Mouse (Mus musculus) C2C12 (cell line): ENCODE measurements around the gene Ganc. TPM values are rescaled to one million over a fixed set of nuclear protein-coding genes. Genes with fewer than 3 reads are reported as not detected.

Source experiments
- H3K27me3 ChIP-seq: one replicate; pipeline ENCODE4 v1.6.1; 2011; ENCODE audit not compliant: control insufficient read depth, insufficient read depth, insufficient read length
- H3K36me3 ChIP-seq: one replicate; pipeline ENCODE4 v1.6.1; 2011; ENCODE audit not compliant: control insufficient read depth, insufficient read depth
- H3K4me3 ChIP-seq: one replicate; pipeline ENCODE4 v1.5.1; 2011; ENCODE audit warnings: mild to moderate bottlenecking, control low read depth; ENCODE audit not compliant: poor library complexity, insufficient read depth, severe bottlenecking
- H3K79me2 ChIP-seq: one replicate; pipeline ENCODE4 v1.6.1; 2011; ENCODE audit not compliant: control insufficient read depth, insufficient read depth
- H3K79me3 ChIP-seq: one replicate; pipeline ENCODE4 v1.6.1; 2011; ENCODE audit warnings: low read depth, control low read depth
- H3ac ChIP-seq: one replicate; pipeline ENCODE3; 2011; ENCODE audit warnings: low read depth; ENCODE audit not compliant: control insufficient read depth, insufficient read length
- CEBPB ChIP-seq: IDR thresholded peaks from one replicate; pipeline ENCODE4 v1.6.1; 2011; ENCODE audit warnings: low read depth, mild to moderate bottlenecking, control low read depth, moderate library complexity
- CTCF ChIP-seq: IDR thresholded peaks from one replicate; pipeline ENCODE4 v1.5.1; 2011; ENCODE audit not compliant: control insufficient read depth, insufficient read depth, insufficient read length
- FOSL1 ChIP-seq: IDR thresholded peaks from one replicate; pipeline ENCODE4 v1.8.0; 2011; ENCODE audit warnings: mild to moderate bottlenecking, low read length; ENCODE audit not compliant: poor library complexity, insufficient read depth, severe bottlenecking
- MAX ChIP-seq: IDR thresholded peaks from one replicate; pipeline ENCODE4 v1.6.1; 2011; ENCODE audit warnings: mild to moderate bottlenecking, control low read depth
- MYOD1 ChIP-seq: IDR thresholded peaks from one replicate; pipeline ENCODE4 v1.6.1; 2011; ENCODE audit warnings: low read depth; ENCODE audit not compliant: control insufficient read depth, insufficient read length
- MYOG ChIP-seq: IDR thresholded peaks from one replicate; pipeline ENCODE4 v1.6.1; 2011; ENCODE audit not compliant: control insufficient read depth, insufficient read length; ENCODE audit errors: extremely low read depth
- USF1 ChIP-seq: IDR thresholded peaks from one replicate; pipeline ENCODE4 v1.6.1; 2011; ENCODE audit warnings: low read depth, mild to moderate bottlenecking, control low read depth, moderate library complexity
- polyA plus RNA-seq: library from polyadenylated mRNA; unstranded; fragments of >200 nt; fragmentation: generic; extraction: Trizol; gene quantifications from one replicate; pipeline ENCODE4 v1.2.1, GENCODE M21; 2012; ENCODE audit warnings: missing spikeins

Ganc gene
- polyA plus RNA-seq, 1 experiment, result 2.3 TPM

DNA sequence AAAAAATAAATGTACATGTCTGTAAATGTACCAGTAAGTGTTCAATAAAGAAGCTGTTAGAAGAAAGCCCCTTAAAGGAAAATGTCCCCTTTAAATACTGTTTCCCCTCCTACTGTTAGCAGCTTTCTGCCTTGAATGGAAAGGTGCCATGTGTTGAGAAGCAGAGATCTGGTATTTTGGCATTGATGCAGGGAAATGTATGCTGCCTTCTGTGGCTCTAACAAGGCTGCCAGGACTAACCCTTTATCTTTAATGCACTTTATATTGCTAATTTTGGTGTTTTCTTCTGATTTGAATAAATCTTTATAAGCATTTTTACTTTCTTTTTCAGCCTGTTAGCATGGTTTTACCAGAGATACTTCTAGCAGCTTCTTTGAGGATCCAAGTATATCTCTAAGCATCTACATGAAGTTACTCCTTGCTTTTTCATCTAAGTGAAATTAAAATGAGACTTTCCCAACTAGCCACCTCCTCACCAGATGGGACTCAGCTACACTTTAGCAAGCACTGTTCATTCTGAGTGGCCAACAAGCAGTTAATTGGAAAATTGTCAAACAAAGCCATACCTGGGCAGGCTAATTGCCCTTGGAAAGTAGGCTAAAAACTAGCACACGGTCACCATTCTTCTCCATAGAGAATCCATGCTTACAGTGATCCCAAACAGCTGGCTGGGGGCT is 11.2 kb downstream of the Ganc start:
- Histone ChIP-seq H3K79me3 (no peaks in the 10 kb centered on the region), H3ac (no peak overlapping the region), H3K4me3 (no peak overlapping the region), H3K79me2 (no peaks in the 10 kb centered on the region), H3K36me3 (no peaks in the 10 kb centered on the region), H3K27me3 (no peaks in the 10 kb centered on the region)
- TF ChIP-seq FOSL1 (no peak), MYOD1 (no peak), USF1 (no peak), CTCF (no peak), MYOG (no peak), MAX (no peak), CEBPB (no peak)

DNA sequence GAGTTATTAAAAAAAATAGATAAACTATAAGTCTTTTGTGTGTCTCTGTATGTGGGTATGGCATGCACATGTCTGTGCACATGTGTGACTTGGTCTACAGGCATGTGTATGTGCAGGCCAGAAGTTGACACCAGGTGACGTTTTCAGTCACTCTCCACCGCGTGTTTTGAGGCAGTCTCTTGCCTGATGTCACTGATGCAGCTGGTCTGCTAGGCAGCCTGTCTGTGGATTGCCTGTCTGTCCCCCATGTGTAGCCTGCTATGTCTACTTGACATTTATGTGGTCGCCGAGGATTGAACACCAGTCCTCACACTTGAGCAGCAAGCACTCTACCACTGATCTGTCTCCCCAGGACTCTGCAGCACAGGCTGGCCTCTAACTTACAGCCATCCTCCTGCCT is 20.7 kb downstream of the Ganc start:
- TF ChIP-seq USF1 (no peak), MYOG (no peak), CTCF (no peak), MYOD1 (no peak), CEBPB (no peak), MAX (no peak), FOSL1 (no peak)
- Histone ChIP-seq H3K79me2 (no peaks in the 10 kb centered on the region), H3K4me3 (no peak overlapping the region), H3ac (no peak overlapping the region), H3K27me3 (no peaks in the 10 kb centered on the region), H3K36me3 (no peaks in the 10 kb centered on the region), H3K79me3 (no peaks in the 10 kb centered on the region)

DNA sequence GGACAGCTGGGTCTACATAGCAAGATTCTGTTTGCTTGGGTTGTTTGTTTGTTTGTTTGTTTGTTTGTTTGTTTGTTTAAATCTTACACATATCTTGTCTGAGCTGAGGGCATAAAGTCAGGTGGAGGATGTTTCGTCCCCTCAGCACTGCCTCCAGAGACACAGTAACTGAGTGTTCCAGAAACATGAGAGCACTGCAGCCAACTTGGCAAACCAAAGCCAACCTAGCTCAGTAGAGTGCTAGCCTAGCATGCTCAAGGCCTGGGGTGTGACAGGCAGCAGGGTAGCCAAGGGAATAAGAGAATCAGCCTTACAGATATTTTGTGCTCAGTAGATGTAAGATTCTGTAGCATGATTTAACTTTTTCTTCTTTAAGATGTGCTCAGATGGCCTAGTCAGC is 40.8 kb downstream of the Ganc start:
- Histone ChIP-seq H3K79me3 (no peaks in the 10 kb centered on the region), H3K36me3 (no peaks in the 10 kb centered on the region), H3K79me2 (no peaks in the 10 kb centered on the region), H3ac (no peak overlapping the region), H3K27me3 (no peaks in the 10 kb centered on the region), H3K4me3 (no peak overlapping the region)
- TF ChIP-seq FOSL1, result no peak

DNA sequence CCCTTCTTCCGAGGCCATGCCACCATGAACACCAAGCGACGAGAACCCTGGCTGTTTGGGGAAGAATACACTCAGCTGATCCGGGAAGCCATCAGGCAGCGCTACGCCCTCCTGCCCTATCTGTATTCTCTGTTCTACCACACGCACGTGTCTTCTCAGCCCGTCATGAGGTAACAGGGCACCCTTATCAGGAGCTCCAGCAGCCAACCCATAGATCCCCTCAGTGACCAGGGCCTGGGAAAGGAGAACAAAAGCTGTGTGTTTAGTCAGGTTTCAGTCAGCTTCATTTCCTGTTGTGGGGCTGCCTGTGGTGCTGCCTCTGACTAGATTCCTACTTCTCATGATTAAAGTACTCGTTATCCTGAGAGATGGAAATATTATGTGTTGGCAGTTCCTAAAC is 42.7 kb downstream of the Ganc start:
- no peak overlapping the region for H3K4me3 ChIP-seq
- H3K27me3 ChIP-seq, result no peaks in the 10 kb centered on the region
- H3K79me3 ChIP-seq, result no peaks in the 10 kb centered on the region
- no peak for TF ChIP-seq MYOG
- TF ChIP-seq MAX, result no peak
- TF ChIP-seq USF1, result no peak
- no peak for TF ChIP-seq CTCF
- TF ChIP-seq FOSL1, result no peak
- TF ChIP-seq CEBPB, result no peak
- no peak for TF ChIP-seq MYOD1
- no peaks in the 10 kb centered on the region for H3K79me2 ChIP-seq
- no peaks in the 10 kb centered on the region for H3K36me3 ChIP-seq
- no peak overlapping the region for H3ac ChIP-seq

DNA sequence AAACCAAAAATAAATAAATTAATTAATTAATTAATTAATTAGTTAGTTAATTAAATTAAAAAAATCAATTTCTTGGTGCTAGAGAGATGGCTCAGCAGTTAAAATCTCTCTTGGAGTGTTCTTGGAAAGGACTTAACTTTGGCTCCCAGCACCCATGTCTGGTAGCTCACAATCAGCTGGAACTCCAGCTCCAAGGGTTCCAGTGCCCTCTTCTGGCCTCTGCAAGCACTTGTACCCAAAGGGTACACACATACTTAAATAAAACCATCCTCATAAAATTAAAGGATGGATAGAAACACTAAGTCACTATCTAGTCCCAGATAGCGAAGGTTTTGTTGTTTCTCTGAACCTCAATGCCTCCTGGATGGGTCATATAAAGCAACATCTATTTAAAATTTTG is 43.6 kb downstream of the Ganc start:
- Histone ChIP-seq H3K79me3 (no peaks in the 10 kb centered on the region), H3K36me3 (no peaks in the 10 kb centered on the region), H3K79me2 (no peaks in the 10 kb centered on the region), H3K4me3 (no peak overlapping the region), H3ac (no peak overlapping the region), H3K27me3 (no peaks in the 10 kb centered on the region)
- no peak for TF ChIP-seq FOSL1
- TF ChIP-seq USF1, result no peak
- no peak for TF ChIP-seq MYOD1
- TF ChIP-seq CEBPB, result no peak
- no peak for TF ChIP-seq MYOG
- TF ChIP-seq MAX, result no peak
- TF ChIP-seq CTCF, result no peak

DNA sequence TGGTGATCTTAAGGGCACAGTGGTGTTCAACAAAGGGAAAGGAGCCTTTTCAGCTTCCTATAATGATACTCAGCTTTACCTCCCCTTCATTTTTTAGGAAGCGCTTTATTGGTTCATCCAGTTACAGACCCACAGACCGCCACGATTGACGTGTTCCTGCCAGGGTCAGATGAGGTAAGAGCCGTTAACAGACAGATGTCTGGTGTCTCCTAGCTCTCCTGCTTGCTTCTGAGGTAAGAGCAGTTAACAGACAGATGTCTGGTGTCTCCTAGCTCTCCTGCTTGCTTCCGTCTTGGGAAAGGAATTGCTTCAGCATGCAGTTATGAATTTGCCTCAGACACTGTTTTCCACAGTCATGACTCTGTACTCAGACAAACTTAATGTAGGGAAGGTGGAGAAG is 47.0 kb downstream of the Ganc start:
- H3ac ChIP-seq, result no peak overlapping the region
- no peak for TF ChIP-seq MYOG
- no peak for TF ChIP-seq FOSL1
- no peak for TF ChIP-seq MYOD1
- no peak for TF ChIP-seq USF1
- TF ChIP-seq MAX, result no peak
- no peak for TF ChIP-seq CTCF
- no peak for TF ChIP-seq CEBPB
- H3K36me3 ChIP-seq, result no peaks in the 10 kb centered on the region
- H3K4me3 ChIP-seq, result no peak overlapping the region
- H3K79me2 ChIP-seq, result no peaks in the 10 kb centered on the region
- no peaks in the 10 kb centered on the region for H3K79me3 ChIP-seq
- no peaks in the 10 kb centered on the region for H3K27me3 ChIP-seq
